Mouse (Mus musculus) hindbrain, postnatal 0 days (tissue): ENCODE measurements around the gene Gm5799. TPM values are rescaled to one million over a fixed set of nuclear protein-coding genes. Genes with fewer than 3 reads are reported as not detected.

Experiments
- polyA plus RNA-seq: library from polyadenylated mRNA; unstranded; fragments of >200 nt; fragmentation: Nextera tagmentation; extraction: Ambion mirVana; gene quantifications from 2 replicates; pipeline ENCODE4 v1.2.1, GENCODE M21; 2015
- total RNA-seq: library from RNA; depleted of rRNA; stranded (reverse); fragments of >200 nt; gene quantifications from 2 replicates; pipeline ENCODE4 v1.2.3, GENCODE M21; 2014; rRNA removed

The Gm5799 gene
- total and polyA plus RNA-seq, 2 experiments from 2014 or later = not detected

Other genes with a start within 250 kb of the Gm5799 start
- not detected in 2 replicates for gene Gm8127, start 249.7 kb upstream of the Gm5799 start, total RNA-seq
- gene Gm8127, start 249.7 kb upstream of the Gm5799 start, polyA plus RNA-seq = not detected in 2 replicates
- not detected in 2 replicates for gene 1700001F09Rik, start 195.8 kb upstream of the Gm5799 start, total RNA-seq
- not detected in 2 replicates for gene 1700001F09Rik, start 195.8 kb upstream of the Gm5799 start, polyA plus RNA-seq
- gene Gm8138, start 127.2 kb upstream of the Gm5799 start, total RNA-seq = not detected in 2 replicates
- gene Gm8138, start 127.2 kb upstream of the Gm5799 start, polyA plus RNA-seq = not detected in 2 replicates
- not detected in 2 replicates for gene Gm17654, start 35.6 kb downstream of the Gm5799 start, total RNA-seq
- gene Gm17654, start 35.6 kb downstream of the Gm5799 start, polyA plus RNA-seq = not detected in 2 replicates
- not detected in 2 replicates for gene Gm10375, start 64.4 kb downstream of the Gm5799 start, total RNA-seq
- not detected in 2 replicates for gene Gm10375, start 64.4 kb downstream of the Gm5799 start, polyA plus RNA-seq
- gene Gm8165, start 133.6 kb downstream of the Gm5799 start, total RNA-seq = not detected in 2 replicates
- not detected in 2 replicates for gene Gm8165, start 133.6 kb downstream of the Gm5799 start, polyA plus RNA-seq
- gene Gm7324, start 154.3 kb downstream of the Gm5799 start, total RNA-seq = not detected in 2 replicates
- gene Gm7324, start 154.3 kb downstream of the Gm5799 start, polyA plus RNA-seq = 0.81 and 1.8 TPM in 2 replicates
- not detected in 2 replicates for gene Gm16506, start 183.9 kb downstream of the Gm5799 start, total RNA-seq
- not detected in 2 replicates for gene Gm16506, start 183.9 kb downstream of the Gm5799 start, polyA plus RNA-seq
- not detected in 2 replicates for gene Gm6526, start 204.3 kb downstream of the Gm5799 start, total RNA-seq
- not detected in 2 replicates for gene Gm6526, start 204.3 kb downstream of the Gm5799 start, polyA plus RNA-seq
- gene Gm8180, start 241.2 kb downstream of the Gm5799 start, total RNA-seq = not detected in 2 replicates
- gene Gm8180, start 241.2 kb downstream of the Gm5799 start, polyA plus RNA-seq = not detected in 2 replicates